Mouse (Mus musculus): ENCODE results near the gene Robo2.

- no peak for TF ChIP-seq CTCF (IDR thresholded peaks at IDR 0.05; ENCODE audit: low read depth, low read length)
- no peak for TF ChIP-seq POLR2A (IDR thresholded peaks at IDR 0.05; ENCODE audit: borderline replicate concordance, low read depth, low read length)
These were observed 420.4 kb downstream of the Robo2 start for GRCm38 (mm10) chr16:73991212-73991611.
